Mouse (Mus musculus) kidney, embryonic 15.5 days (tissue): Measurements from ENCODE around the gene Slc36a4. TPM values are rescaled to one million over a fixed set of nuclear protein-coding genes. Genes with fewer than 3 reads are reported as not detected.

ENCODE experiments used
- ATAC-seq: fragments of 200-750 bp; cut with Nextera tagmentation; replicated peaks from 2 replicates; pipeline ENCODE4 v1.8.0; 2017; ENCODE audit warnings: moderate TSS enrichment; ENCODE audit not compliant: low FRiP score
- H3K27ac ChIP-seq: fragments of 300-500 bp; sonication (generic); 2 replicates; pipeline ENCODE4 v1.5.1; 2015; ENCODE audit warnings: mild to moderate bottlenecking, inconsistent platforms
- H3K27me3 ChIP-seq: fragments of 300-500 bp; sonication (generic); 2 replicates; pipeline ENCODE4 v1.6.1; 2015; ENCODE audit warnings: inconsistent platforms
- H3K36me3 ChIP-seq: fragments of 300-500 bp; sonication (generic); 2 replicates; pipeline ENCODE4 v1.6.1; 2015; ENCODE audit warnings: inconsistent platforms
- H3K4me1 ChIP-seq: fragments of 300-500 bp; sonication (generic); 2 replicates; pipeline ENCODE4 v1.6.1; 2015; ENCODE audit warnings: inconsistent platforms
- H3K4me2 ChIP-seq: fragments of 300-500 bp; sonication (generic); 2 replicates; pipeline ENCODE4 v1.6.1; 2015; ENCODE audit warnings: moderate library complexity, mild to moderate bottlenecking, inconsistent platforms
- H3K4me3 ChIP-seq: fragments of 300-500 bp; sonication (generic); replicated peaks from 2 replicates; pipeline ENCODE4 v1.5.1; 2015; ENCODE audit warnings: mild to moderate bottlenecking, inconsistent platforms
- H3K9ac ChIP-seq: fragments of 300-500 bp; sonication (generic); 2 replicates; pipeline ENCODE4 v1.6.1; 2015; ENCODE audit warnings: mild to moderate bottlenecking, inconsistent platforms
- H3K9me3 ChIP-seq: fragments of 300-500 bp; sonication (generic); replicated peaks from 2 replicates; pipeline ENCODE4 v1.6.1; 2016; ENCODE audit warnings: inconsistent platforms
- WGBS: fragments of 180-500 bp; shearing (Covaris S2); methylation state at CpG from one replicate; pipeline ENCODE4 v1.1.7; 2015; ENCODE audit warnings: mixed read lengths; 5-methylcytosine and 5-hydroxymethylcytosine counted together
- polyA plus RNA-seq: library from polyadenylated mRNA; unstranded; fragments of >200 nt; fragmentation: Nextera tagmentation; extraction: Ambion mirVana; gene quantifications from 2 replicates; pipeline ENCODE4 v1.2.1, GENCODE M21; 2015

Gene Slc36a4
- polyA plus RNA-seq, 1 experiment from 2014 or later: 15.2 TPM

DNA sequence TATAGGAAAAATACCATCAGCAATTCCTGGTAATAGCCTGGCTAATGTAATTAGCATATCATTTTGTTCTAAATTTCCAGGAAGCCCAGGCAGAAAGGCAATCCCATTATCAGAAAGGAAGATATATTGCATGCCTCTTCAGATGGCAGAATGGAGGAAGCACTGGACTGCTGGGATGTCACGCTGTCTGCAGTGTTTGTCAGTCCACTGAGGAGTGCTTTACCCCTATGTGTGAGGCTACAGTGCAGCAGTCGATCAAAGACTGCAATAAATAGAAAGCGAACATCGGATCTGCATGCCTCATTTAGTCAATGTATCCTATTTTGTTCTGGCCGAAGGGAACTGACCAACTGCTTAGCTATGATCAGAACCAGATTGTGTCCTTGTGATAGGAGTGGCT is 57.3 kb downstream of the Slc36a4 start:
- no peak for ATAC-seq
- 67% methylated on average over 5 of the region's 5 CpGs for WGBS

DNA sequence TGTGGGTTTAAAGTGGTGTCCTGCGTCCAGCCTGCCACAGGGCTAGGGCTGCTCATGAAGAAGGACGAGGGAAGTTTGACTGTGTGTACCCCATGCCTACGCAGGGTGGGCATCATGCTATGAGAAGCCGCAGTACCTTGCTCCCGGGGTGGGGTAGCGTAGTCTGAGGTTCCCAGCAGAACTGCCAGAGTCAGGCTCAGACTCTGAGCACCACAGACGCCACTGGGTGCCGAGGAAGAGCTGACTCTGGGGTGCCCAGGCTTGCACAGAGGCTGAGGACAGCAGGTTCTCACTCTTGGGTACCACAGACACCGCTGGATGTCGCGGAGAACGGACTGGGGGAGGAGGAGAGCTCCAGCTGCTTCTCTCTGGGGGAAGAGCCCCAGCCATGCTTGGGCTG is 63.2 kb downstream of the Slc36a4 start:
- Histone ChIP-seq H3K27me3 (no peaks in the 10 kb centered on the region), H3K4me2 (no peak overlapping the region), H3K9ac (no peak overlapping the region), H3K4me1 (no peaks in the 10 kb centered on the region), H3K27ac (no peak overlapping the region), H3K9me3 (no peaks in the 10 kb centered on the region), H3K36me3 (no peaks in the 10 kb centered on the region), H3K4me3 (no peak overlapping the region)
- no peak for ATAC-seq
- 85% methylated on average over 12 of the region's 12 CpGs for WGBS

More for the DNA sequence above, 57.3 kb downstream of the Slc36a4 start:
- Histone ChIP-seq H3K27me3 (no peaks in the 10 kb centered on the region), H3K4me2 (no peak overlapping the region), H3K9ac (no peak overlapping the region), H3K36me3 (no peaks in the 10 kb centered on the region), H3K9me3 (no peaks in the 10 kb centered on the region), H3K4me3 (no peak overlapping the region), H3K27ac (no peak overlapping the region), H3K4me1 (no peaks in the 10 kb centered on the region)

DNA sequence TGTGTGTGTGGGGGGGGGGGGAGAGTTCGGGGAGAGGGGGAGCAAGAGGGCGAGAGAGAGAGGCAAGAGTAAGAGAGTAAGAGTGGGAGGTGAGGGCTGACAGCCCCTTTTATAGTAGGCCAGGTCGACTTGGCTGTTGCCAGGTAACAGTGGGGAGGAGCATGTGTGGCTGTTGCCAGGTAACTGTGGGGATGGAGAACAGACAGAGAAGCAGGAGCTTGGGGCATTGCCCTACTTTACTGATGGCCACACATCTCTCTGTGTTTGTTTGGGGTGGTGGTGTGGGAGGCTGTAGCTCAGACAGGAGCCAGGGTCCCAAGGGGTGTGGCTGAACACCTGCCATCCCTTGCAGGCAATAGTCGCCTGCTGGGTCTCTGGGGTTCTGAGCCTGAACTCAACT is 63.9 kb downstream of the Slc36a4 start:
- H3K36me3 ChIP-seq: no peaks in the 10 kb centered on the region
- no peaks in the 10 kb centered on the region for H3K27me3 ChIP-seq
- 37% methylated on average over 3 of the region's 4 CpGs for WGBS
- H3K4me2 ChIP-seq: no peak overlapping the region
- 0 out of 2 replicates have a peak, but pooled peaks have one; percentile 33 for ATAC-seq
- H3K9ac ChIP-seq: no peak overlapping the region
- no peak overlapping the region for H3K4me3 ChIP-seq
- no peaks in the 10 kb centered on the region for H3K4me1 ChIP-seq
- no peaks in the 10 kb centered on the region for H3K9me3 ChIP-seq
- no peak overlapping the region for H3K27ac ChIP-seq

DNA sequence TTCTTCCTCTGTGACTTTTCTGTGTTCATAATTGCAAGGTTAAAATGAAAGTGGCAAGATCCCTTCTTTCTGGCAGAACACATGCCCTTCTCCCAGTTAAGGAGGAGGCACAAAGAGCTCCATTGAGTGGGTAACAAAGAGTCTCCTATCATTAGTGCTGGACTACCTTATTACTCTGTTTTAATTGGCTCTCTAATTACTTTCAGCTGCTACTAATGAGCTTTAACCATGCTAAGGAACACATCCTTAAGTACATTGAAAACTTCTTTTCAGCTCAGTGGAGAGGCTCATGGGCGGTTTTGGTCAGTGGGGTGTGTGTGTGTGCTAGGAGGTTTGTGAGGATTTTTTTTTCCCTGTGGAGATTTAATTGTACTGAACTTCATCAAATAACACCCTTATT is 65.4 kb downstream of the Slc36a4 start:
- Histone ChIP-seq H3K4me1 (no peaks in the 10 kb centered on the region), H3K27ac (no peak overlapping the region), H3K27me3 (no peaks in the 10 kb centered on the region), H3K9me3 (no peaks in the 10 kb centered on the region), H3K4me3 (no peak overlapping the region), H3K9ac (no peak overlapping the region), H3K4me2 (no peak overlapping the region), H3K36me3 (no peaks in the 10 kb centered on the region)
- 75% methylated on average over 1 of the region's 1 CpGs for WGBS
- ATAC-seq: no peak

DNA sequence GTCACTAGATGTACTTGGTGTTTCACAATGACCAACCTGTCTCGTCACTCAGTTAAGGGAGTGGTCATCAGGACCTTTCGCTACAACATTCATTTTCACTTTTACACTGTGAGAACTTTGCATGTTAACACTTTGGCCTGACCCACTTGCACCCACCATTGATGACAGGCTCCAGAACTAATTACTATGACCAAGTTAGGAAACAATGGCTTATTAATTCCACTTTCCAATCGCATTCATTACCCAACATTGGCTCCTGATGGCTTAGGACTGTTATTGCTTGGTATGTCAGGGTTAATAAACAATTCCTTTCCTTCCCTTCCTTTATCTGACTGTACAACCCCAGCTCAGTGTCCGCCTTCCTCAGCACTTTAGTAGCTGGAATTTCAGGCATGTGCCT is 72.4 kb downstream of the Slc36a4 start:
- 61% methylated on average over 4 of the region's 4 CpGs for WGBS
- Histone ChIP-seq H3K4me2 (no peak overlapping the region), H3K4me1 (no peaks in the 10 kb centered on the region), H3K27me3 (no peaks in the 10 kb centered on the region), H3K9ac (no peak overlapping the region), H3K36me3 (no peaks in the 10 kb centered on the region), H3K27ac (no peak overlapping the region), H3K9me3 (no peaks in the 10 kb centered on the region), H3K4me3 (no peak overlapping the region)
- no peak for ATAC-seq

DNA sequence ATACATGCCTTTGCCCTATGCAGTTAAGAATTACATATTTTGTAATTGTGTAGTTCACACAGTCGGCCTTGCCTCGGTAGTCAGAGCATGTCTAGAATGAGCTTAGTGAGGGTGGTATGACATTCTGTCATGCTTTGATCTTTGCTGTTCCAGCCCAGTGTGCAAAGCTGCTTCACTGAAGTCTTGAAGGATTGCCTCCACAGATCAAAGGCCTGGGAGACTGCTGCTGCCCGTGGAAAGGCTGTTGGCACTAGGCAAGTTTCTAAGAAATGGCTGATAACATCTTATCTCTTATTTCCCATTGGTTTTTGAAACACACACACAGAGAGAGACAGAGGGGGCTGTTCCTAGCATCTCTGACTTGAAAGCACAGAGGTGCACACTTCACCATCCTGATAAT is 76.7 kb downstream of the Slc36a4 start:
- no peaks in the 10 kb centered on the region for H3K4me1 ChIP-seq
- ATAC-seq: peak; percentile 63; the same call in 1 of the 2 replicates

DNA sequence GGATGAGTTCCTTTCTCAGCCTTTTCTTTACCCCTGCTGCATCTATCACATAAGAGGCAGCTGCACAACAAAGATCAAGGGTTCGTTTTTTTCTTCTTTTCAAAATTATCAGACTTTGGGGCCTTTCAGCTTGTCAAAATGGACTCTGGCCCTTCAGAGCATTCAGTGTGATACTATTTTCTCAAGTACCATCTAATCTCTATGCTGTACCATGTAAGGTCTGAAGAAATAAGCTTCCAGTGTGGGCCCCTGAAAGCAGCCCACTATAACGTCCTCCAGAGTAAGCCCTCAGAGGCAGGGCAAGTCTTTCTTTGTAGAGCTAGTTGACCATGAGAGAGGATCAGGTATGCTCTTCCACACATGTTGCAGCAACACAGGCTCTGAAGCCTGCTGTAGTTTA is 77.1 kb downstream of the Slc36a4 start:
- Histone ChIP-seq H3K27me3 (no peaks in the 10 kb centered on the region), H3K27ac (no peak overlapping the region)
- WGBS: 82% methylated on average over 2 of the region's 2 CpGs

More for the DNA sequence above, 76.7 kb downstream of the Slc36a4 start:
- Histone ChIP-seq H3K4me3 (no peak overlapping the region), H3K27ac (no peak overlapping the region), H3K9me3 (no peaks in the 10 kb centered on the region), H3K4me2 (no peak overlapping the region), H3K9ac (no peak overlapping the region), H3K27me3 (no peaks in the 10 kb centered on the region), H3K36me3 (no peaks in the 10 kb centered on the region)
- WGBS: 51% methylated on average over 3 of the region's 3 CpGs

DNA sequence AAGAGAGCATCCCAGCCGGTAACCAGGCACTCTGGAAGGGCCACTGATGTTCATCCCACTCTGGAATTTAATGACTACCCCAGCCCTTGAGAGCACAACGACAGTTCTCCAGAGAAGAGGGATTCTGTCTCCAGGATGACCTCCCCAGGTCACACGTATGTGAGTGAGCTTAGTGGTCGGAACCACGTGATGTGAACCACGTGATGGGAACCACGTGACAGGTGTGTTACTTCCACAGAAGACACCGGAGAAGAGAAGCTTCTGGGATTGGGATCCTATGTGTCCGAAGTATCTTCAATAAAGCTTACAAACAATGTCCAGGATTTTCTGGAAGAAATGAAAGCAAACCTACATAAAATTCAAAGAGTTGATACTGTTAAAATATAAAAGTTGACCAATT is 82.5 kb downstream of the Slc36a4 start:
- Histone ChIP-seq H3K4me2 (no peak overlapping the region), H3K27ac (no peak overlapping the region), H3K4me1 (no peaks in the 10 kb centered on the region), H3K4me3 (no peak overlapping the region), H3K36me3 (no peaks in the 10 kb centered on the region), H3K27me3 (no peaks in the 10 kb centered on the region), H3K9ac (no peak overlapping the region), H3K9me3 (no peaks in the 10 kb centered on the region)
- ATAC-seq: no peak
- 88% methylated on average over 9 of the region's 9 CpGs for WGBS

More for the DNA sequence above, 77.1 kb downstream of the Slc36a4 start:
- no peaks in the 10 kb centered on the region for H3K36me3 ChIP-seq
- H3K4me2 ChIP-seq: no peak overlapping the region
- no peaks in the 10 kb centered on the region for H3K9me3 ChIP-seq
- H3K4me1 ChIP-seq: no peaks in the 10 kb centered on the region
- no peak overlapping the region for H3K9ac ChIP-seq
- no peak overlapping the region for H3K4me3 ChIP-seq
- ATAC-seq: no peak

Other genes with a start within 250 kb of the Slc36a4 start
- 4.5 and 6.3 TPM in 2 replicates for gene Smco4, start 216.3 kb upstream of the Slc36a4 start, polyA plus RNA-seq
- 0.64 and 0.68 TPM in 2 replicates for gene Deup1, start 81.8 kb upstream of the Slc36a4 start, polyA plus RNA-seq
- gene Mtnr1b, start 164.8 kb downstream of the Slc36a4 start, polyA plus RNA-seq: not detected in 2 replicates